Mouse (Mus musculus) intestine, embryonic 15.5 days (tissue): ENCODE measurements around the gene Tmem242. TPM values are rescaled to one million over a fixed set of nuclear protein-coding genes. Genes with fewer than 3 reads are reported as not detected.

Experiments used
- ATAC-seq: fragments of 200-750 bp; cut with Nextera tagmentation; 2 replicates; pipeline ENCODE4 v1.8.0; 2017; ENCODE audit warnings: moderate TSS enrichment, moderate library complexity
- H3K27ac ChIP-seq: fragments of 300-500 bp; sonication (generic); 2 replicates; pipeline ENCODE4 v1.5.1; 2015; ENCODE audit warnings: mild to moderate bottlenecking, inconsistent platforms
- H3K27me3 ChIP-seq: fragments of 300-500 bp; sonication (generic); replicated peaks from 2 replicates; pipeline ENCODE4 v1.6.1; 2015; ENCODE audit warnings: inconsistent platforms
- H3K36me3 ChIP-seq: fragments of 300-500 bp; sonication (generic); 2 replicates; pipeline ENCODE4 v1.6.1; 2015; ENCODE audit warnings: inconsistent platforms
- H3K4me1 ChIP-seq: fragments of 300-500 bp; sonication (generic); replicated peaks from 2 replicates; pipeline ENCODE4 v1.6.1; 2015; ENCODE audit warnings: inconsistent platforms
- H3K4me2 ChIP-seq: fragments of 300-500 bp; sonication (generic); replicated peaks from 2 replicates; pipeline ENCODE4 v1.6.1; 2015; ENCODE audit warnings: mild to moderate bottlenecking, inconsistent platforms
- H3K4me3 ChIP-seq: fragments of 300-500 bp; sonication (generic); replicated peaks from 2 replicates; pipeline ENCODE4 v1.5.1; 2015; ENCODE audit warnings: inconsistent platforms
- H3K9ac ChIP-seq: fragments of 300-500 bp; sonication (generic); 2 replicates; pipeline ENCODE4 v1.6.1; 2015; ENCODE audit warnings: inconsistent platforms
- H3K9me3 ChIP-seq: fragments of 300-500 bp; sonication (generic); 2 replicates; pipeline ENCODE4 v1.6.1; 2016; ENCODE audit warnings: inconsistent platforms
- WGBS: fragments of 180-500 bp; shearing (Covaris S2); methylation state at CpG from one replicate; pipeline ENCODE4 v1.1.7; 2015; 5-methylcytosine and 5-hydroxymethylcytosine counted together
- polyA plus RNA-seq: library from polyadenylated mRNA; unstranded; fragments of >200 nt; fragmentation: Nextera tagmentation; extraction: Ambion mirVana; gene quantifications from 2 replicates; pipeline ENCODE4 v1.2.1, GENCODE M21; 2015

The Tmem242 gene
- polyA plus RNA-seq, 1 experiment from 2014 or later, result 124 TPM

- H3K9me3 ChIP-seq, result no peaks in the 10 kb centered on the region
- H3K36me3 ChIP-seq, result no peaks in the 10 kb centered on the region
- no peaks in the 10 kb centered on the region for H3K4me1 ChIP-seq
- no peak for ATAC-seq
- no peak overlapping the region for H3K4me3 ChIP-seq
- H3K27me3 ChIP-seq, result no peaks in the 10 kb centered on the region
- no peak overlapping the region for H3K4me2 ChIP-seq
- no peak overlapping the region for H3K9ac ChIP-seq
- 76% methylated on average over 4 of the region's 4 CpGs for WGBS
- no peak overlapping the region for H3K27ac ChIP-seq
Observed at GRCm38 (mm10) chr17:5371032-5371431, 69.0 kb downstream of the Tmem242 start.

GRCm38 (mm10) chr17:5365992-5366398, 74.1 kb downstream of the Tmem242 start:
- Histone ChIP-seq H3K9me3 (no peaks in the 10 kb centered on the region), H3K27ac (no peak overlapping the region), H3K4me1 (no peaks in the 10 kb centered on the region), H3K9ac (no peak overlapping the region), H3K36me3 (no peaks in the 10 kb centered on the region), H3K4me2 (no peak overlapping the region), H3K4me3 (no peak overlapping the region), H3K27me3 (no peaks in the 10 kb centered on the region)
- peak; percentile 71 for ATAC-seq
- 34% methylated on average over 8 of the region's 8 CpGs for WGBS

Other genes with a start within 250 kb of the Tmem242 start
- not detected in 2 replicates for gene Ldhal6b, start 21.5 kb downstream of the Tmem242 start, polyA plus RNA-seq
- gene Zdhhc14, start 52.3 kb upstream of the Tmem242 start, polyA plus RNA-seq, result 2.3 and 2.5 TPM in 2 replicates